Mouse (Mus musculus) lung, embryonic 14.5 days (tissue): ENCODE data around the gene Celf2. TPM values are rescaled to one million over a fixed set of nuclear protein-coding genes. Genes with fewer than 3 reads are reported as not detected.

ENCODE experiments used
- ATAC-seq: fragments of 200-750 bp; cut with Nextera tagmentation; 2 replicates; pipeline ENCODE4 v1.8.0; 2017; ENCODE audit warnings: mild to moderate bottlenecking, moderate TSS enrichment, moderate library complexity; ENCODE audit not compliant: insufficient read depth
- DNase-seq: peaks from one replicate; pipeline ENCODE4 v3.0.0-alpha.2; 2015
- H3K27ac ChIP-seq: fragments of 300-500 bp; sonication (generic); 2 replicates; pipeline ENCODE4 v1.5.1; 2014; ENCODE audit warnings: low read depth, mild to moderate bottlenecking, moderate library complexity
- H3K27me3 ChIP-seq: fragments of 300-500 bp; sonication (generic); 2 replicates; pipeline ENCODE4 v1.6.1; 2014; ENCODE audit warnings: low read length, control low read depth; ENCODE audit not compliant: insufficient read depth
- H3K36me3 ChIP-seq: fragments of 300-500 bp; sonication (generic); 2 replicates; pipeline ENCODE4 v1.6.1; 2014; ENCODE audit warnings: control low read depth; ENCODE audit not compliant: insufficient read depth
- H3K4me1 ChIP-seq: fragments of 300-500 bp; sonication (generic); 2 replicates; pipeline ENCODE4 v1.6.1; 2014; ENCODE audit warnings: antibody characterized with exemption, control low read depth; ENCODE audit not compliant: insufficient read depth
- H3K4me2 ChIP-seq: fragments of 300-500 bp; sonication (generic); 2 replicates; pipeline ENCODE4 v1.6.1; 2014; ENCODE audit warnings: mild to moderate bottlenecking
- H3K4me3 ChIP-seq: fragments of 300-500 bp; sonication (generic); 2 replicates; pipeline ENCODE4 v1.5.1; 2014; ENCODE audit warnings: low read depth, low read length
- H3K9ac ChIP-seq: fragments of 300-500 bp; sonication (generic); 2 replicates; pipeline ENCODE4 v1.6.1; 2014
- H3K9me3 ChIP-seq: fragments of 300-500 bp; sonication (generic); 2 replicates; pipeline ENCODE4 v1.6.1; 2016; ENCODE audit warnings: low read depth, low read length, control low read depth
- CTCF ChIP-seq: IDR thresholded peaks from 2 replicates; pipeline ENCODE4 v1.5.1; 2016; ENCODE audit warnings: antibody characterized with exemption, low read depth
- WGBS: fragments of 180-500 bp; shearing (Covaris S2); extraction: QIAGEN DNeasy Blood & Tissue Kit; methylation state at CpG from one replicate; pipeline ENCODE4 v1.1.7; 2014; 5-methylcytosine and 5-hydroxymethylcytosine counted together
- polyA plus RNA-seq: library from polyadenylated mRNA; unstranded; fragments of >200 nt; fragmentation: Nextera tagmentation; extraction: Ambion mirVana; gene quantifications from 2 replicates; pipeline ENCODE4 v1.2.1, GENCODE M21; 2014

Celf2 gene
- polyA plus RNA-seq, 1 experiment from 2014 or later, result 92.3 TPM

DNA sequence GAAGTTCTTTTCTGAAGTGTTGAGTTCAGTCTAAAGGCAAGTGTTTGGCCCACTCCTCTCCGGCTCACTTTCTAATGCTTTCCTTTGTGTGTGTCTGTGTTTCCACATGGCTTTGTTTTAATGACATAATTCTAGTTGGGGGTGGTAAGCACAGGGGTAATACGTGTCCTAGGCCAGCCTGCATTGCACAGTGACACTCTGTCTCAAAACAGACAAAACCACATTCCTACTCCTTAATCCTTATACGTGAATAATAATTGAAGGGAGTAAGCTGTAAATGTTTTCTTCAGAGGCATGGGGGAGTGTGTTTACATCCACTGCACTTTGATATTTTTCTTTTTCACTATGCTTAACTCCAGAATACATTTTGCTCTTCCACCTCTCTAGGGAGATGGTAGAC lies 415.9 kb downstream of the Celf2 start:
- ATAC-seq, result no peak
- TF ChIP-seq CTCF, result no peak
- no peak overlapping the region for H3K27ac ChIP-seq

DNA sequence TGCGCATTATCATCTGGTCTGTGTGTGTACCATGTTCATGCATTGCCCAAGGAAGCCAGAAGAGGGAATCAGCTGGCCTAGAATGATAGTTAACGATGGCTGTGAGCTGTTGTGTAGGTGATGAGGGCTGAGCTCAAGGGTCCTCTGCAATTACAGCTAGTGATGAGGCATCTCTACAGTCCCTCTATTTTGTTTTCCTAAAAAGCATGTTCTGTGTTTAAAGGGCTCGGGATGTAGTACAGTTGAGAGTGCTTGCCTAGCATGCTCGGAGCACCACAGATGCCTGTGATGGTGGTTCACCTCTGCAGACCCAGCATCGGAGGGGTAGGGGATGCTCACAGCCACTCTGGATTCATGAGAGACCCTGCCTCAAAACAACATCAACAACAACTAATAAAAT lies 416.7 kb downstream of the Celf2 start:
- Histone ChIP-seq H3K4me1 (peaks cover 9% of the 10 kb centered on the region), H3K27me3 (no peaks in the 10 kb centered on the region)
- WGBS, result 90% methylated on average over 5 of the region's 5 CpGs

More for the DNA sequence above, 415.9 kb downstream of the Celf2 start:
- DNase-seq, result no peak
- Histone ChIP-seq H3K4me3 (no peak overlapping the region), H3K9me3 (no peaks in the 10 kb centered on the region), H3K27me3 (no peaks in the 10 kb centered on the region), H3K4me1 (peaks cover 9% of the 10 kb centered on the region), H3K9ac (no peak overlapping the region), H3K36me3 (no peaks in the 10 kb centered on the region), H3K4me2 (no peak overlapping the region)
- WGBS, result 52% methylated on average over 3 of the region's 3 CpGs

DNA sequence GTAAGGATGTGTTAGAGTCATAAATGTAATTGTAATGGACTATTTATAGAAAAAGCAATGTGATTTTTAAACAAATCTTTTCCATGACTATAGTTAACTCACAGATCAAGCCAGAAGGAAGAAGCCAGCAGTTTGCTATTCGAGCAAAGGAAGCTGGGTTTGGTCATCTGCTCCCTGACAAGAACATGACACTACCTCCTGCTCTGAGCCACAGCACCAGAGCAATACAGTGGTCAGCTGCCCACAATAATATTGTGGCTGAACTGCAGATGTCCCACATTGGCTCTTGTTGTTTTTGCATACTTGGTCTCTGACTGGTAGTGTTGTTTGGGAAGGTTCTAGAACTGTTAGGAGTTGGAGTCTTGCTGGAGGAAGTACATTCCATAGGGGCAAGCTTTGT lies 418.9 kb downstream of the Celf2 start:
- Histone ChIP-seq H3K36me3 (no peaks in the 10 kb centered on the region), H3K4me1 (peaks cover 9% of the 10 kb centered on the region), H3K4me2 (no peak overlapping the region), H3K27ac (no peak overlapping the region), H3K9ac (no peak overlapping the region), H3K27me3 (no peaks in the 10 kb centered on the region), H3K9me3 (no peaks in the 10 kb centered on the region), H3K4me3 (no peak overlapping the region)
- DNase-seq (no peak), ATAC-seq (no peak)
- TF ChIP-seq CTCF, result no peak
- WGBS, result 41% methylated on average over 1 of the region's 1 CpGs

More for the DNA sequence above, 416.7 kb downstream of the Celf2 start:
- 0 out of 2 replicates have a peak, but pooled peaks have one; percentile 10 for TF ChIP-seq CTCF
- no peak for ATAC-seq
- Histone ChIP-seq H3K4me2 (no peak overlapping the region), H3K4me3 (no peak overlapping the region), H3K9ac (no peak overlapping the region), H3K36me3 (no peaks in the 10 kb centered on the region), H3K9me3 (no peaks in the 10 kb centered on the region), H3K27ac (no peak overlapping the region)
- DNase-seq, result no peak

DNA sequence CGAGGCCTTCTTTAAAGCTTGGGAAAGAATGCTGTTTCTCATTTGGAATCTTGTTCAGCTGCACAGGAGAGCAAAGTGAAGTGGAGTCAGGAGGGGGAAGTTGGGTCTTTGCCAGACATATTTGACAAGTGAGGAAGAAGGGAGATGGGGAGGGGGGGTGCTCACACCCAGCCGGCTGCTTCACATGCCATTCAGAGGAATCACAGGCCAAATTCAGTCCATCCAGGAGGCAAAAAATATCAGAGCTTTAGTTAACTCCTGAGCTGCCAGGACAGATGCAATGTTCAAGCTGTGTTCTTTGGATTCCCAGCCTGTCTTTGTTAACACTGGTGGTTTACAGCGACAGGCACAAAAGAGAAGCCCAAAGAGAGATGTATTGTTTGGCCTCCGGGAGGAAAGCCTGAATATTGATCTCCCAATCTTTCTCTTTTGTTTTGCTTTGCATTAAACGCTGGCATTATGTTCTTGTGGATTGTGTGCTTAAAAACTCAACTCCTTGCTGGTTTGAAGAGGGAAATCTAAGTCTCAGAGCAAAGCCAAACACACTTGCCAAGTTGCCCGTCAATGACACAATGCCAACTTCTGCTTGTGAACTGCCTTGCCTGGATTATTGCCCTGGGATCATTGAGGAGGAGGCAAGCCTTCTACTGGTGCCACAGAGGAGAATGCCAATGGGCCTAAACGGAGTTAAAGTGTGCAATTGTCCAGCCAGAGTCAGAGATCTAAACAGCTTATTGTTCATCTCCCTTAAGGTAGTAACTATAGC lies 420.1 kb downstream of the Celf2 start:
- ATAC-seq, result peak; percentile 84
- H3K27ac ChIP-seq, result peak overlapping the region; percentile 54; the same call in 1 of the 2 replicates
- 11% methylated on average over 7 of the region's 7 CpGs for WGBS
- H3K9me3 ChIP-seq, result no peaks in the 10 kb centered on the region
- H3K4me1 ChIP-seq, result peaks cover 10% of the 10 kb centered on the region
- no peak overlapping the region for H3K4me2 ChIP-seq
- H3K4me3 ChIP-seq, result no peak overlapping the region
- no peaks in the 10 kb centered on the region for H3K27me3 ChIP-seq
- no peak for TF ChIP-seq CTCF
- no peaks in the 10 kb centered on the region for H3K36me3 ChIP-seq
- peak; percentile 93 for DNase-seq
- H3K9ac ChIP-seq, result no peak overlapping the region

- H3K4me1 ChIP-seq, result peaks cover 15% of the 10 kb centered on the region
- no peaks in the 10 kb centered on the region for H3K9me3 ChIP-seq
- TF ChIP-seq CTCF, result no peak
- H3K4me2 ChIP-seq, result no peak overlapping the region
- WGBS, result 17% methylated on average over 4 of the region's 4 CpGs
- no peak overlapping the region for H3K9ac ChIP-seq
- no peaks in the 10 kb centered on the region for H3K36me3 ChIP-seq
- peak overlapping the region; percentile 54 for H3K27ac ChIP-seq
- DNase-seq (peak; percentile 39), ATAC-seq (no peak)
- H3K4me3 ChIP-seq, result no peak overlapping the region
- H3K27me3 ChIP-seq, result no peaks in the 10 kb centered on the region
These were observed 420.8 kb downstream of the Celf2 start for GRCm38 (mm10) chr2:7088536-7088935.

- Histone ChIP-seq H3K4me2 (no peak overlapping the region), H3K36me3 (no peaks in the 10 kb centered on the region), H3K27me3 (no peaks in the 10 kb centered on the region), H3K9ac (no peak overlapping the region), H3K27ac (no peak overlapping the region), H3K4me1 (peaks cover 19% of the 10 kb centered on the region), H3K4me3 (no peak overlapping the region), H3K9me3 (no peaks in the 10 kb centered on the region)
- TF ChIP-seq CTCF, result no peak
- 45% methylated on average over 14 of the region's 14 CpGs for whole genome bisulfite sequencing
- no peak for ATAC-seq
- no peak for DNase-seq
These were observed 421.9 kb downstream of the Celf2 start for GRCm38 (mm10) chr2:7087480-7087879.

DNA sequence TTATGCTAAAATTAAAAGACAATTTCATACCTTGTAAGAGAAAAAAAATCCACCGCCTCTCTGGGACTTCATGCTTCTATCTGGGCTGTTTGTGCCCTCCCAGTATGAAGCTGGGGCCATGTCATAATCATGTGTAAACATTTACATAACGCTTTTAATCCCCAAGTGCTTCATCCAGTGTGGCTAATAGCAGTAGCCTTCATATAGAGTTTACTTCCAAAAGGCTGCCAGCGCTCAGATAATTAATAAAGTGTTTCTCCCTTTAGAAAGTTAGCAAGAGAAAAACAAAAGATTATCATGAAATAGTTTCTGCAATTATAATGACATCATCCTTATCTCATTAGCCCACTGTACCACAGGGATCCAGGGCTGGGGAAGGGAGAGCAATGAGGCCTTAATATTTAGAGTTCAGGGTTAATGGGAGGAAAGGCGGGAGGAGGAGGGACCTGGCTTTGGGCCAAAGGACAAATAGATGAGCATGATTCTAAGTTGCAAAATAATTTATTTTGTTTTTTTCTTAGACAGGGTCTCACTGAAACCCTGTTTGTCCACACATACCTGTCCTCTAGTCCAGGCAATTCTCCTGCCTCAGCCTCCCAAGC lies 425.8 kb downstream of the Celf2 start:
- H3K27me3 ChIP-seq, result no peaks in the 10 kb centered on the region
- peak; percentile 87 for ATAC-seq

More for the DNA sequence above, 425.8 kb downstream of the Celf2 start:
- H3K27ac ChIP-seq, result peak overlapping the region; percentile 96
- no peaks in the 10 kb centered on the region for H3K9me3 ChIP-seq
- no peak overlapping the region for H3K9ac ChIP-seq
- H3K4me1 ChIP-seq, result peaks cover 22% of the 10 kb centered on the region
- peak overlapping the region; percentile 47; the same call in 1 of the 2 replicates for H3K4me3 ChIP-seq
- no peak for TF ChIP-seq CTCF
- H3K36me3 ChIP-seq, result 0 out of 2 replicates have a peak, but pooled peaks cover under 1% of the 10 kb centered on the region
- 19% methylated on average over 4 of the region's 4 CpGs for WGBS
- peak; percentile 94 for DNase-seq
- H3K4me2 ChIP-seq, result peak overlapping the region; percentile 74
